Mouse (Mus musculus) splenic B cell, adult 2 months (primary cell): ENCODE data around the gene Rp9.
A peak's percentile ranks its signal among the peaks of the same experiment; 100 is the strongest.

Experiments used
- DNase-seq: peaks from one replicate; pipeline ENCODE4 v3.0.0-alpha.2; 2011; ENCODE audit warnings: low read depth, low spot score
- H3K27me3 ChIP-seq: 2 replicates; pipeline ENCODE4 v1.6.1; 2012; ENCODE audit warnings: mild to moderate bottlenecking, low read length, moderate library complexity, mixed read lengths; ENCODE audit not compliant: control insufficient read depth, poor library complexity, insufficient read depth, severe bottlenecking
- H3K36me3 ChIP-seq: 2 replicates; pipeline ENCODE4 v1.6.1; 2012; ENCODE audit warnings: mild to moderate bottlenecking, low read length, moderate library complexity, mixed read lengths; ENCODE audit not compliant: control insufficient read depth, poor library complexity, insufficient read depth, severe bottlenecking

The Rp9 gene

DNA sequence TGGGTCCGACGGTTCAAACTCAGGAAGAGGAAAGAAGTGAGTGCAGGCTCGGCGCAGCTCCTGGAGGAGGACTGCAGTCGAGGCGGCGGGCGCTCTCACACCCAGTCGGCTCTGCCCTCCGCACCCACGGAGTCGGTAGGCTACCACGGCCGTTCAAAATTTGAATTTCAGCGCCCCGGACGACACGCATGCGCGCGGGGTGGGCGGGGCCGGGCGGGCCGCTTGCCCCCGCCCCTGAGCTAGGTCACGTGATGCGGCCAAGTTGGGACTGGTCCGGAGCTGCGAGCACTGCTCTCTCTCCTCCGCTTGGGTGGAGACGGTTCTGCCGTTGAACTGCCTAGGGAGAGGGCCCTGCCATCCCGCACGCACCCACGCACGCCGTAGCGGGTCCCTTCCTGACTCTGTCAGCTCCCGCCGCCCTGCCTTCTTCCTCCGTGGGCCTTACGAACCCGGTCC is 80.5 kb downstream of the Rp9 start, which contains the start of gene Anln:
Gene Anln, minus strand, starts transcription at position 168 of the 456 bp plus-strand sequence.
- Histone ChIP-seq H3K36me3 (no peaks in the 10 kb centered on the region; the same call in 1 of the 2 replicates), H3K27me3 (no peaks in the 10 kb centered on the region)
- peak; percentile 94 for DNase-seq

DNA sequence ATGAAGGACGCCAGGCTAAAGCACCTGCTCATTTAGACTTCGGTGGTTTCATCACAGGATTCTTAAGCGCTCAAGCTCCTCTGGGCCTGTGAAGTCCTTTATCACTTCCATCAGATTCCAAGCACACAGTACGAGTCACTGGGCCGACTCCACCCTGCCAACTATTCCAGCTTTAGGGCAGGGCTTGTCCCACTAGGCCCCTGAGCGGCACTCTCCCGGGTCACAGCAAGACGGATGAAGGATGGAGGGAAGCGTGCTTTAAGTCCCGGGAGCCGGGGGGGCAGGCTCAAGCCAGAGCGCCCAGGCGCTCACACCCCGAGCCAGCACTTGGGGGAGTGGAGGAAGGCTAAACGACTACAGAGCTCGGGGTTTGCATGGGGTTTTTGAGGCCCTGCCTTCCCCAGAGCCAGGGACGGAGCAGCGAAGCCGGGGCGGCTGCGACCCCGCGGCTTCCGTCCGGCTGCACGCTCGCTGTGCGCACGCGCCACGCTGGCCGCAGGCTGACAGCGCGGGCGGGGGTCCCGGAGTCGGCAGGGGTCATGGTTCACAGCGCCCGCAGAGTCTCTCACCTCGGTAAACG is 81.1 kb downstream of the Rp9 start:
- H3K36me3 ChIP-seq: no peaks in the 10 kb centered on the region; the same call in 1 of the 2 replicates
- H3K27me3 ChIP-seq: no peaks in the 10 kb centered on the region
- no peak for DNase-seq

DNA sequence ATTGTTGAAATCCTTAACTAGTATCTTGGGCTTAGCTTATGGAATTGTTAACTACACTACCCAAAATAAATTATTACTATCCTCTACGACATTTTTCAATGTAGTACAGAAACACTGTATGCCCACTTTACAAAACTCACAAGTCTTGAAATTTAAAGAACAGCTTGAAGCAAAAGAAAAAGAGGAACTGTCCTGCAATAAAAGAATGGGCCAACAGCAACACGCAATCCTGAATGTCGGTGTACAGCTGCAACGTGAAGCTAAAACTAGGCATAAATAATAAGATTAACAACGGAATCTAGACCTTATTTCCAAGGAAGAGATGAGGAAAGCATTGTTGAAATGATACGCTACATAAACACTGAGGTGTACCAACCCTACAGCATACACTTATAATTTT is 81.6 kb downstream of the Rp9 start:
- no peaks in the 10 kb centered on the region; the same call in 1 of the 2 replicates for H3K36me3 ChIP-seq
- H3K27me3 ChIP-seq: no peaks in the 10 kb centered on the region
- peak; percentile 20 for DNase-seq

GRCm38 (mm10) chr9:22385890-22386289 is 83.7 kb downstream of the Rp9 start:
- DNase-seq: no peak
- H3K27me3 ChIP-seq: no peaks in the 10 kb centered on the region
- no peaks in the 10 kb centered on the region; the same call in 1 of the 2 replicates for H3K36me3 ChIP-seq

- H3K27me3 ChIP-seq: no peaks in the 10 kb centered on the region
- no peaks in the 10 kb centered on the region for H3K36me3 ChIP-seq
- no peak for DNase-seq
These were observed 93.5 kb downstream of the Rp9 start for GRCm38 (mm10) chr9:22376086-22376485.

DNA sequence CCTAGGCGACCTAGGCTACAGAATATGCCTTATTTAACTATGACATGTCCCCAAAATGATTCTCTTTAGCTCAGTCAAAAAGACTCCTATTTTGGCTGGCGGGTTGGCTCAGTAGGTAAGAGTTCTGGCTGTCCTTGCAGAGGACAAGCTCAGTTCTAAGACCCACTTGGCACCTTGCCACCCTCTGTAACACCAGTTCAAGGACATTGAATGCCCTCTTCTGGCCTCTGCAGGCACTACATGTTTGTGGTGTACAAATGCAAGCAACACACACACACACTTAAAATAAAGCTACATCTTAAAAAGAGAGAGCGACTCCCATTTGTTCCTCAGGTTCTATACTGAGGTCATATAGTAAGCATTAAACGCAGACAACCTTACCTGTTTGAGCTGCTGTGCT is 96.8 kb downstream of the Rp9 start:
- H3K36me3 ChIP-seq: no peaks in the 10 kb centered on the region
- peak; percentile 56 for DNase-seq

GRCm38 (mm10) chr9:22368030-22368429 is 101.5 kb downstream of the Rp9 start:
- no peaks in the 10 kb centered on the region for H3K27me3 ChIP-seq
- DNase-seq: no peak
- H3K36me3 ChIP-seq: peaks cover 2% of the 10 kb centered on the region; the same call in 1 of the 2 replicates

More for the DNA sequence above, 96.8 kb downstream of the Rp9 start:
- H3K27me3 ChIP-seq: no peaks in the 10 kb centered on the region

DNA sequence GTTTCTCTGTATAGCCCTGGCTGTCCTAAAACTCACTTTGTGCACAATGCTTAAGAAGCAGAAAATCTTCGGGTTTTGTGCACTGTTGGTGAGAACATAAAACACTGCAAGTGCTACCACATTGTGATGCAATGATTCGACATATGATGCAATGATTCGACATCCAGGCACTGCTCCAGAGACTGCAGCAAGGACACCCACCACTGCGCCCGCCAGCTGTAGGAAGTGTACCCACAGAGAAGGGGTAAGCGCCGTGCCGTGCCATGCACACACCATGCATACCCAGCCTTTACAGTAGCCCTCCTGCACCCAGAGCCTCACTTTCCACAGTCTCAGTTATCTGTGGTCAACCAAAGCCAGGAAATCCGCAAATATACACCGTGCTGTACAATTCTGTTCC is 102.9 kb downstream of the Rp9 start:
- no peaks in the 10 kb centered on the region for H3K27me3 ChIP-seq
- no peak for DNase-seq
- H3K36me3 ChIP-seq: peaks cover 2% of the 10 kb centered on the region; the same call in 1 of the 2 replicates

DNA sequence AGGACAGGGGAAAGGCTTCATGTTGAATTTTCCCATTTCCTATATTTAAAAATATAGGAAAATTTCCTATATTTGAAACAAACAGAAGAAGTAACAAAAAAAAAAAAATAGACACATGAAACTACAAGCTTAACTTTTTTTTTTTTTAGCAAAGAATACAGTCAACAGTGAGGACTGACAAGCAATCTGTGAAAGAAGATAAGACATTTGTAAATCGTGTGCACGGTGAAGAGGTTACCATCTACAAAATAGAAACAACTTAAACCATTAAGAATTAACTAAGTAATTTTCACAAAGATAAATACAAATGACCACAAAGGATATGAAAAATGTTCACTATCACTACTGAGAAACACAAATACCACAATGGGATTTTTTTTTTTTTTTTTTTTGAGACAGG is 103.3 kb downstream of the Rp9 start:
- Histone ChIP-seq H3K36me3 (peaks cover 2% of the 10 kb centered on the region; the same call in 1 of the 2 replicates), H3K27me3 (no peaks in the 10 kb centered on the region)
- no peak for DNase-seq
